Mouse (Mus musculus) right cerebral cortex, postnatal 4 days (tissue): Measurements from ENCODE around the gene Uck2.

Experiments used
- DNase-seq: peaks from one replicate; pipeline ENCODE4 v3.0.0-alpha.2; 2022

Uck2 gene

DNA sequence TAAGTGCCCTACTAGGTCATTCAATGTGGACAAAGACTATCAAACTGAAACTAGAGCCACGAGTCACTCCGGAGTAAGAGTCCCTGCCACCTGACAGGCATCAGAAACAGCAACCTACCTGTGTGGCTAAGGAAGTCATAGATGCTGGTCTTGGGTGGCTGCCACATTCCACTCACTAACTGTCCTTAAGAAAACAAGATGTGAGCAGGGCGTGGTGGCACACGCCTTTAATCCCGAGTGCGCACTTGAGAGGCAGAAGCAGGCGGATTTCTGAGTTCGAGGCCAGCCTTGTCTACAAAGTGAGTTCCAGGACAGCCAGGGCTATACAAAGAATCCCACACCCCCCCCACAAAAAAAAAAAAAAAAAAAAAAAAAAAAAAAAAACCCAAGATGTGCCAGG, 35.2 kb downstream of the Uck2 start:
- DNase-seq = no peak

GRCm38 (mm10) chr1:167249252-167249651, 35.9 kb downstream of the Uck2 start:
- DNase-seq = no peak

DNA sequence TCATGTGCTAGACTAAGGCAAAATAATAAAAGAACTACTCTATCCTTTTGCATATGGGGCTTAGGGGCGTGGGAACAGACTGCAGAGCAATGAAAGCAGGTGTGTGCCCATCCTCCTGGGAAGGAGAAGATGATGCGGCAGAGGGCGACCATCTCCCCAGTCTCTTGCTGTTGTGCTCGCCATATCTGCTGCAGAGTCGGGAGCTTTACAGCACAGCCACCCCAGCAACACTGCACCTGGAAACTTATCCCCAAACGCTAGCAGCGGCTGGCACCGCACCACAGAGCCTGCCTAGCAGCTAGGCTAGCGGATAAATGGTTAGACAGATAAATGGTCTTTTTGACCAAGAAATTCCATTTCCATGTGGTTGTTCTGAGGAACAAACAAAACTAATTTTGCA, 37.2 kb downstream of the Uck2 start:
- no peak for DNase-seq

- peak; percentile 53 for DNase-seq
These were observed 38.1 kb downstream of the Uck2 start for GRCm38 (mm10) chr1:167246976-167247375.

GRCm38 (mm10) chr1:167246275-167246674, 38.8 kb downstream of the Uck2 start:
- DNase-seq = no peak

DNA sequence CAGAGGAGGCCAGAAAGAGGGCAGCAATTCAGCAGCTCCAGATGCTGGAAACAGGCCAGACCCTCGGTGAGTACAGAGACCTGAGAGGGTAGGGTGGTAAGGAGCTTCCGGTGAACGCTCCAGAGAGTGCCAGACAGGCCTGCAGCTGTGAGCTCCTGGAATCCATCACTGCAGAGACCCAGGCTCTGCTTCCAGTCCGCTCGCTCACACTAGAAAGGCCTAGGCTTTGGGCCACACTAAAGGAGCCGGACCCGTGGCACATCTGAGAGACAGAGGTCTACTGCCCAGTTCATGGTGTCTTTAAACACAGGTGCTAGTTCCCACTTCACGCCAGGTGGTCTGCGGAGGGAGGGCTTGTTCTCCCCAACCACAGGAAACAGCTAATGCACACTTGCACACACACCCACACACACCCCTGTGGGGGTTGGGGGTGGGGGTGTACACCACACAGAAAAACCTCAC, 39.9 kb downstream of the Uck2 start:
- DNase-seq = no peak

- no peak for DNase-seq
These were observed 42.9 kb downstream of the Uck2 start for GRCm38 (mm10) chr1:167242191-167242681.

GRCm38 (mm10) chr1:167241487-167241886, 43.6 kb downstream of the Uck2 start:
- no peak for DNase-seq

- DNase-seq = no peak
These were observed 44.8 kb downstream of the Uck2 start for GRCm38 (mm10) chr1:167240361-167240760.

- peak; percentile 28 for DNase-seq
These were observed 45.2 kb downstream of the Uck2 start for GRCm38 (mm10) chr1:167239916-167240315.

DNA sequence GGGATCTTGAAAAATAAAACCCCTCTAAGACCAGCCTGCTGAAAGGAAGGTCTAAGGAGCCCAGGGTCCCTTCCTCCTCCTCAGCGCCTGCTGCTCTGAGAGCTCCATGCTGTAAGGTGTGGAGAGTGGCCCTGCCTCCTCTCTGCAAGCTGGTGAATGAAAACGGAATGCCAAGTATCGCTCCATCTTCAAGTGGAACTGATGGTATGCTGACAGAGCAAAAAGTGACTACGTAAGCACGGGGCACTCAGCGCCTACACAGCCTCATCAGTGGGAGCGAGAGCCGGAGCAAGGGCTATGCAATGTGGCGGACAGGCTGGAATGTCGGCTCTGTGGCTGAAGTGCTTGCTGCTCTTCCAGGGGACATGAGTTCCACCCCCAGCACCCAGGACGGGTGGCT, 47.3 kb downstream of the Uck2 start:
- DNase-seq = no peak

DNA sequence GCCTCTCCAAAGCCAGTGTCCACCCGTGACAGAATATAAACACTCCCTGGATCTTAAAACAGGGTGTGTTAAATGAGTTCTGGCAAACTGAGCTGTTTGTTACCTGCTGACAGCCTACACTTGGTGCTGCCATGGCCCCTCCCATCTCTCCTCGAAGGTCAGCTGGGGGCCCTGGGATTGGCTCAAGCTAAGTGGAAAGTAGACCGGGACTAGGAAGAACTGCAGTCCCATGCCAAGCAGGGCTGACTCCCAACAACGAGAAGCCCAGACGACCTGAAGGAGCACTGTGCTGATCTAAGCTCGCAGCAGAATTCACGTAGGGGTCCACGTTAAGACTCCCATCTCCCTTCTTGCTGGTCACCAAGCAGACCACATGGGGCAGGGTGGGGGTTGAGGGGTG, 48.3 kb downstream of the Uck2 start:
- no peak for DNase-seq

- no peak for DNase-seq
These were observed 50.8 kb downstream of the Uck2 start for GRCm38 (mm10) chr1:167234344-167234743.

GRCm38 (mm10) chr1:167232918-167233317, 52.2 kb downstream of the Uck2 start:
- no peak for DNase-seq

DNA sequence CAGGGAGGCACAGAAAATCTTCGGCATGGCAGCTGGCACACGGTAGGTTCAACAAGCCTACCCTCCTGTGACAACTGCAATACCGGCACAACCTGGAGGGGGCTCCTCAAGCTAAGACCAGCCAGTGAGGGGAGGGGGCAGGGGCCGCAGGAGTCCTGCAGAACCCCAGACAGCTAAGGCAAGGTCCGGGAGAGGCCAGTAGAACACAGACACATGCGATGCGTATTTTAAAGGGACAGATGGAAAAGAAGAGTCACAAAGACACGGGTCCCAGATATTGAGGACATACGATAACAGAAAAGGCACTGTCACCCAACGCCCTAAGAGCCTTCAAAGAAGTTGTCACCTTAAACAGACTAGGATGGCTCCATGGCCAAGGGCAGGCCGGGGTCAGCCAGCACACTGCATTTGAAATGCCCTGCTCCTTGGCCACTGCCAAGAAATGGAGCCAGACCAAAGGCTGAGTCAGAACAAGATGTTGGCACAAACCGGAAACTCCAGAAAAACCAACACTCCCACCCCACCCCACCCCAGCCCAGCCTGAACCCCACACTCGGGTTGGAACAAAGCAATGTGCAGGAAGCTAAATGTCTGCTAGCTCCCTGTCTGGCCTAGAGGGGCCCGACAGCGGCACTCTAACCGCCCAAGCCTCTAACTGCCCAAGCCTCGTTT, 53.4 kb downstream of the Uck2 start:
- DNase-seq = peak; percentile 49

DNA sequence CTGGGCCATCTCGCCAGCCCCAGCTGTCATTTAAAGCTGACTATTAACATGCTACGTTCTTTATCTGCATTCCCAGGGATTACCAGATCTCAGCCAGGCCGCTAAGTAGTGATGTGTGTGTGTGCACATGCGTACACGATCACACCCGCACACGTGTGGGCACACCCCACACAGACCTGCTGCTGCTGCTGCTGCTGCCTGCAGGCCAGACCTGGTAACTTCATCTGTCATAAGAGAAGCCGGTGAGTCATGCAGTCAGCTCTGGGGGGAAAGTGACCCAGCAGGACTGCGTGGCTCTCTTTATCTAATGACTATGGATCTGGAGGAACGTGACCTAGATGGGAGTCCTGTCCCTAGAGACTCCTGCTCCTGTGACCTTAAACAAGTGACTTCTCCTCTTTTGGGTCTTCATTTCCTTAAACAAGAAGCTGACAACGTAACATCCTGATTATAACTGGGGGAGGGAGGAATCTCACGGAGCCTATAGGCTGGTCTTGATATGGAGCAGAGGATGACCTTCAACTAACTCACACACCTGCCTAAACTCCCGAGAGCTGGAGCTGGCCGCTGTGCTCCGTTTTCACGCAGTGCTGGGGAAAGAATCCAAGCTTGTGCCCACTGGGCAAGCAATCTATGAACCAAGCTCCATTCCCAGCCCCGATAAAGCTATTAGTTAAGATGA, 54.0 kb downstream of the Uck2 start:
- DNase-seq = no peak

DNA sequence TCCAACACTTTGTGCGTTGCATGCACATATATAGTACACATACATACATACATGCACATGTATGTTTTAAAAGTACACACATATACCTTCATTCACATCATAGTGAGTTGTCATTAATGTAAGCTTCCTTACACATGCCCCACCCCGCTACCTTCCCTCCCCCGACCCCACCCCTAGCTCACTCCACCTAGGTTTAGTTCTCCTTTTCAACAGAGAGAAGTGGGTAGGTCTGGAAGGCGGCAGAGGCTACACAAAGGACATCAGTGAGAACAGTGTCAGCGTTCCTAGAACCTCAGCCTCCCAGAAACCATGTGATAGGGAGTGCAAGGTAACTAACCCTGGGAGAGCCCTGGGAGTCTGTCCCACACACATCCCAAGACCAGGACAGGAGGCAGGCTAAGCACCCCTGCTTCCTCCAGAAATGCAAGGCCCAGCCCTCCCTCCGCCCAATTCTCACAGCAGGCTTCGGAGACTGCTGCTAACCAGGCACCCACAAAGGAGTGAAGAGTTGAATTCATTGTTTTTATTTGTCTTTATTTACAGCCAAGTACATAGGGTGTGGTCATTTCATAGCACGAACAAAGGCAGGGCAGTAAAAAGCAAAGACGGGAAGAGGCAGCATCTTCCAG, 62.6 kb downstream of the Uck2 start:
- no peak for DNase-seq

DNA sequence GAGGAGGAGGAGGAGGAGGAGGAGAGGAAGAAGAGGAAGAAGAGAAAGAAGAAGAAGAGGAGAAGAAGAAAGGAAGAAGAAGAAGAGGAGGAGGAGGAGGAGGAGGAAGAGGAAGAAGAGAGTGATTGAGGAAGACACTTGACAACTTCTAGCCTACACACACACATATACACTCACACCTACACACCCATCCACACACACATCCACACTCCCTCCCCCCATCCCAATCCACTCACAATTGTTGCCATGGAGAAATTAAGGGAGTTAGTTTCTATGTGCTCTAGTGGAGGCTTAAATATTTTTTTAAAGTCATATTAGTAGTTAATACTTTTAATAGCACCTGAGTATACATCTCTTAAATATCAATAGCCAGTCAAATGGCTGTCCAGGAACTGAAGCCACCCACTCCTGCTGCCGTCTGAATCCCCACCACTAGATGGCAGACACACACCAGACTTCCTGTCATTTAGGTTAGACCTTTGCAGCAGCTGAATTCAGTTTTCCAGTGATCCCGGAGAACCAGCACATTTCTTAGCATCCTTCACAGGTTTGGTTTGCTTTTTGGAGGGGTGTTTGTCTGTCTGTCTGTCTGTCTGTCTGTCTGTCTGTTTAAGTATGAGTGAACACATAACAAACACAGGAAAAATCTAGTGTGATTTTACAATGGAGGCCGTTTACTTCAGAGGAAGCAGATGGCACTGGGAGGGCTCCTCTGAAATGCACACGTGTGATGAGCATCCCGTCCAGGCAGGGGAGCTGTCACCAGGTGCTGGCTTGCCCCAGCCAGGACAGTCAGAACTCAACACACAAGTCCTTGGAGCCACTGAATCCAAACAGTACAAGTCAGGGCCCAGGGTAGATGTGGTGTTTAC, 64.6 kb downstream of the Uck2 start:
- peak; percentile 85 for DNase-seq

GRCm38 (mm10) chr1:167215460-167215859, 69.7 kb downstream of the Uck2 start:
- DNase-seq = no peak

- DNase-seq = no peak
These were observed 72.4 kb downstream of the Uck2 start for GRCm38 (mm10) chr1:167212710-167213109.

DNA sequence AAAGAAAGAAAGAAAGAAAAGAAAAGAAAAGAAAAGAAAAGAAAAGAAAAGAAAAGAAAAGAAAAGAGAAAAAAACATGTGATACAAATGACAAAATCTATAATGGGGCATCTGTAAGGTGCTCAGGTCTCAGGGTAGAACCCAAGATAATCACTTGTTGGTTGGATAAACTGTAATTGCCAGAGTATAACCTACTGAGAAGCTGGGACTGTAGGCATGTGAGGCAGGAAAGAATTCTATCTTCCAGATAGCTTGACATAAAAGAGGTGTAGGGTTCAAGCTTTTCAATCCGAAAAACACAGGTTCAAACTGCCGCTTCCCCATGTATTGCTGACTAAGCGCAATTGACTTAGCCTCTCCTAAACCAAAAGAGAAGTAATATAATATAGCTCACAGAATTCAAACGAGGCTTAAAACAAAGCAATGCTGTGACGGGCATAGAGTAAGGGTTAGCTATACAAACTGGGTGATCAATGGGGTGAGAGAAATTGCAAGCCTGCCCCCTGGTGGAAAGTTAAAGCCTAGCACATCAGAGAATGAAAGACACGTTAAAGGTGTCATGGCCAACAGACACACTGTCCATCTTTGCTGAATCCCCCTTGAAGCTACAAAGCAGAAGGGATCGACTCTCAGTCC, 73.0 kb downstream of the Uck2 start:
- DNase-seq = peak; percentile 70

- DNase-seq = no peak
These were observed 76.3 kb downstream of the Uck2 start for GRCm38 (mm10) chr1:167208816-167209215.
